Mouse (Mus musculus) ES-E14 (cell line): ENCODE results near the gene Aldob.

Experiments
- CHD2 ChIP-seq: IDR thresholded peaks from 2 replicates; pipeline ENCODE4 v1.6.1; 2014; ENCODE audit warnings: mild to moderate bottlenecking, low read depth, low read length, inconsistent platforms
- HCFC1 ChIP-seq: IDR thresholded peaks from 2 replicates; pipeline ENCODE4 v1.6.1; 2012; ENCODE audit warnings: low read length, inconsistent platforms, borderline replicate concordance; ENCODE audit not compliant: insufficient read depth
- ZC3H11A ChIP-seq: IDR thresholded peaks from 2 replicates; pipeline ENCODE4 v1.6.1; 2012; ENCODE audit warnings: low read depth, mild to moderate bottlenecking, inconsistent platforms, low read length, borderline replicate concordance

GRCm38 (mm10) chr4:49535675-49536294 lies 13.6 kb downstream of the Aldob start:
- no peak for TF ChIP-seq ZC3H11A
- no peak for TF ChIP-seq HCFC1
- no peak for TF ChIP-seq CHD2
